Mouse (Mus musculus) liver, adult 2 months (tissue): ENCODE data around the gene Atm.

Source experiments
- CTCF ChIP-seq: fragments of 200-500 bp; IDR thresholded peaks from 2 replicates; pipeline ENCODE4 v1.5.1; 2011; ENCODE audit warnings: low read depth, low read length, control low read depth
- POLR2A ChIP-seq: fragments of 200-500 bp; IDR thresholded peaks from 2 replicates; pipeline ENCODE4 v1.6.1; 2011; ENCODE audit warnings: low read length, control low read depth; ENCODE audit not compliant: insufficient read depth; ENCODE audit errors: extremely low read depth

- TF ChIP-seq CTCF, result no peak
- no peak for TF ChIP-seq POLR2A
These were observed 127.6 kb downstream of the Atm start for GRCm38 (mm10) chr9:53408953-53409361.
